Mouse (Mus musculus): ENCODE results near the gene Stpg4.

DNA sequence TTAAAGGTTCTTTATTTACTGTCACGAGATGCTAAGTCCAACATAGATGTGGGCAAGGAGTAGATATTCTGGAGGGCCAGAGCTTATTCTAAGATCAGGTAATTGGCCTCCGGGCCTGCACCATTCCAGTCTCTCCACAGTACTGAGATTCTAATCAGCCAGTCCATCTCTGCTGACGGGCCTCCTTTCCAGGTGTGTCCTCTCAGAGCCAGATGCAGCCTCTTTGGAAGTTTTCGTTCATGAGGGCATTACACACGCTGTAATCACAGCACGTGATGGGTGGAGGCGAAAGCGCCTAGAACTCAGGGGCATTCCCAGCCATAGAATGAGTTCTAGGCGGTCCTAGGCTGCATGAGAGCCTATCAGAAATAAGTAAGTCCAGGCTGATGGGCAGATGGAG, 70.0 kb downstream of the Stpg4 start:
- TF ChIP-seq CTCF (conservative IDR thresholded peaks at IDR 0.05; ENCODE audit: insufficient read depth, insufficient read length, low read depth, low read length) (no peak), POLR2A (IDR thresholded peaks at IDR 0.05; ENCODE audit: low read depth, low read length) (no peak)

All from kidney, adult 2 months (tissue).